Mouse (Mus musculus) heart, embryonic 14.5 days (tissue): ENCODE data around the gene Fzd2. TPM values are rescaled to one million over a fixed set of nuclear protein-coding genes. Genes with fewer than 3 reads are reported as not detected.

Experiments used
- ATAC-seq: fragments of 200-750 bp; cut with Nextera tagmentation; 2 replicates; pipeline ENCODE4 v1.8.0; 2017; ENCODE audit warnings: low read depth, moderate TSS enrichment; ENCODE audit not compliant: insufficient number of reproducible peaks, insufficient read depth, low FRiP score
- H3K27ac ChIP-seq, 2 experiments: fragments of 200-500 bp in 1 of 2; fragments of 300-500 bp in 1 of 2; sonication (generic) in 1 of 2; replicated peaks in 1 of 2; 2 replicates each; pipeline ENCODE4 v1.5.1; 2012 to 2014; ENCODE audit warnings: low read depth in 2 of 2, low read length in 2 of 2, control low read depth in 1 of 2, mild to moderate bottlenecking in 1 of 2, mixed read lengths in 1 of 2; ENCODE audit not compliant: control insufficient read depth in 1 of 2, insufficient read depth in 1 of 2
- H3K27me3 ChIP-seq: fragments of 300-500 bp; sonication (generic); 2 replicates; pipeline ENCODE4 v1.6.1; 2014; ENCODE audit warnings: mild to moderate bottlenecking, low read length, control low read depth; ENCODE audit not compliant: control insufficient read depth, insufficient read depth
- H3K36me3 ChIP-seq: fragments of 300-500 bp; sonication (generic); 2 replicates; pipeline ENCODE4 v1.6.1; 2014; ENCODE audit warnings: mild to moderate bottlenecking, control low read depth, low read length, mixed read lengths; ENCODE audit not compliant: control insufficient read depth, insufficient read depth
- H3K4me1 ChIP-seq, 2 experiments: fragments of 200-500 bp in 1 of 2; fragments of 300-500 bp in 1 of 2; sonication (generic) in 1 of 2; 2 replicates each; pipeline ENCODE4 v1.6.1; 2012 to 2014; ENCODE audit warnings: low read length in 2 of 2, control low read depth in 1 of 2, mixed read lengths in 1 of 2; ENCODE audit not compliant: control insufficient read depth in 2 of 2, insufficient read depth in 2 of 2
- H3K4me2 ChIP-seq: fragments of 300-500 bp; sonication (generic); 2 replicates; pipeline ENCODE4 v1.6.1; 2014; ENCODE audit warnings: mild to moderate bottlenecking, low read length
- H3K4me3 ChIP-seq, 2 experiments: fragments of 200-500 bp in 1 of 2; fragments of 300-500 bp in 1 of 2; sonication (generic) in 1 of 2; 2 replicates each; pipeline ENCODE4 v1.5.1; 2012 to 2014; ENCODE audit warnings: low read length in 2 of 2, mild to moderate bottlenecking in 2 of 2, control low read depth in 1 of 2, low read depth in 1 of 2, moderate library complexity in 1 of 2; ENCODE audit not compliant: control insufficient read depth in 1 of 2, insufficient read depth in 1 of 2
- H3K9ac ChIP-seq: fragments of 300-500 bp; sonication (generic); 2 replicates; pipeline ENCODE4 v1.6.1; 2014; ENCODE audit warnings: mild to moderate bottlenecking, low read length
- H3K9me3 ChIP-seq: fragments of 300-500 bp; sonication (generic); 2 replicates; pipeline ENCODE4 v1.6.1; 2016; ENCODE audit warnings: low read length, control low read depth; ENCODE audit not compliant: control insufficient read depth
- WGBS: fragments of 180-500 bp; shearing (Covaris S2); extraction: QIAGEN DNeasy Blood & Tissue Kit; methylation state at CpG from one replicate; pipeline ENCODE4 v1.1.7; 2014; 5-methylcytosine and 5-hydroxymethylcytosine counted together
- polyA plus RNA-seq: library from polyadenylated mRNA; unstranded; fragments of >200 nt; fragmentation: Nextera tagmentation; extraction: Ambion mirVana; gene quantifications from 2 replicates; pipeline ENCODE4 v1.2.1, GENCODE M21; 2014

The Fzd2 gene
- polyA plus RNA-seq, 1 experiment from 2014 or later = 24.0 TPM

DNA sequence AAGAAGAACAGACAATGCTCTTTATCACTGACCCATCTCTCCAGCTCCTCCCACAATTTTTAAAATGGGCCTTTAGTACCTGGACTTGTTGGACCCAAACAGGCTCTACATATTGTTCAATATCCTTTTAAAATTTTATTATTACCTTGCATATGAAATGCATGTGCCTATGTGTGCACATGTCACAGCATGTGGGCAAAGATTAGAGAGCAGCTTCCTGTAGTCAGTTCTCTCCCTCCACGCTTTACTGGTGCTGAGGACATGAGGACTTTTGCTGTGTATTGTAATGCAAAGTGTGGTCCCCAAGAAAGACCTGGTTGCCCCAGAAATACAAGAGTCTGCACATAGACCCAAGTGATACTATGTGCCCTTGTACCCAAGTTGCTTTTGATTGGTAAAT is 29.2 kb upstream of the Fzd2 start:
- 66% methylated on average over 1 of the region's 1 CpGs for WGBS
- Histone ChIP-seq H3K27me3 (no peaks in the 10 kb centered on the region), H3K9ac (no peak overlapping the region), H3K4me1 (peaks cover 10 to 19% of the 10 kb centered on the region in 2 experiments), H3K4me2 (no peak overlapping the region), H3K36me3 (no peaks in the 10 kb centered on the region), H3K4me3 (no peak overlapping the region), H3K9me3 (no peaks in the 10 kb centered on the region), H3K27ac (no peak overlapping the region)
- no peak for ATAC-seq

GRCm38 (mm10) chr11:102576050-102576754 is 28.0 kb upstream of the Fzd2 start:
- no peaks in the 10 kb centered on the region for H3K27me3 ChIP-seq
- no peak overlapping the region; a peak in 1 of 4 replicates for H3K27ac ChIP-seq
- ATAC-seq = no peak
- no peak overlapping the region for H3K4me3 ChIP-seq
- no peaks in the 10 kb centered on the region for H3K9me3 ChIP-seq
- H3K36me3 ChIP-seq = no peaks in the 10 kb centered on the region
- no peak overlapping the region for H3K9ac ChIP-seq
- WGBS = 27% methylated on average over 13 of the region's 13 CpGs
- H3K4me2 ChIP-seq = no peak overlapping the region
- peaks cover 16 to 25% of the 10 kb centered on the region in 2 experiments for H3K4me1 ChIP-seq

DNA sequence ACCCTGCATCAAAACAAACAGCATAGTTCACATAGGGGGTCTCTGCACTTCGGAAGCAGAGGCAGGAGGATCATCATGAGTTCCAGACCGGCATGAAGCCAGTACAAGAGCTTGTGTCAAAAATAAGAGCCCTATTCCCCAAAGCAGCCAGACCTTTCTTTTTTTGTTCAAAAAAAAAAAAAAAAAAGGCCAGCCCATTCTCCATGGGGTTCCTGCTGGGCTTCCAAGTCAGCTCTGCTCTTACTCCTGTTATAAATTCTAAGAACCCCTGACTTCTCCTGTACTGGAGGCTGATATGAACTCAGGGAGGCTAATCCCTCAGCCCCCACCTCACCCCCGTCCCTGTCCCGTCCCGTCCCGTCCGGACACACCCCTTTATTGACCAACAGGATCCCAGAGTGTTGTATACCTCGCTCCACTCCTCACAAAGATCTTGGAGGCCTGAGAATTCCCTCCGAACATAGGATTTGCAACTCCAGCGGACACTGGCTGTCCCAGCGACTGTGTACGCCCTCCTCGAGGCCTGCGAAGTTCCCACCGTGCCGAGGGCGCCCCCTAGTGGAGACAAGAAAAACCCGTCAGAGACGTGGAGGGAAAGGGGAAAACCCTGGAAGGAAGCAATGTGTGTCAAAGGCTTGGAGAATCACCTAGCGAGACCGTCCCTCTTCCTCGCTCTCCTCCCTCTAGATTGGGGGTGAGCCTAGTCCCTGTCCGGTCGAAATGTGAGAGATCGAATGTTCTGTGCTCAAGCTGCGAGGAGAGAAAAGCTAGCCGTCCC is 25.7 kb upstream of the Fzd2 start:
- no peak; the same call in 1 of the 2 replicates for ATAC-seq
- Histone ChIP-seq H3K4me1 (peaks cover 32 to 40% of the 10 kb centered on the region in 2 experiments), H3K27me3 (no peaks in the 10 kb centered on the region)

DNA sequence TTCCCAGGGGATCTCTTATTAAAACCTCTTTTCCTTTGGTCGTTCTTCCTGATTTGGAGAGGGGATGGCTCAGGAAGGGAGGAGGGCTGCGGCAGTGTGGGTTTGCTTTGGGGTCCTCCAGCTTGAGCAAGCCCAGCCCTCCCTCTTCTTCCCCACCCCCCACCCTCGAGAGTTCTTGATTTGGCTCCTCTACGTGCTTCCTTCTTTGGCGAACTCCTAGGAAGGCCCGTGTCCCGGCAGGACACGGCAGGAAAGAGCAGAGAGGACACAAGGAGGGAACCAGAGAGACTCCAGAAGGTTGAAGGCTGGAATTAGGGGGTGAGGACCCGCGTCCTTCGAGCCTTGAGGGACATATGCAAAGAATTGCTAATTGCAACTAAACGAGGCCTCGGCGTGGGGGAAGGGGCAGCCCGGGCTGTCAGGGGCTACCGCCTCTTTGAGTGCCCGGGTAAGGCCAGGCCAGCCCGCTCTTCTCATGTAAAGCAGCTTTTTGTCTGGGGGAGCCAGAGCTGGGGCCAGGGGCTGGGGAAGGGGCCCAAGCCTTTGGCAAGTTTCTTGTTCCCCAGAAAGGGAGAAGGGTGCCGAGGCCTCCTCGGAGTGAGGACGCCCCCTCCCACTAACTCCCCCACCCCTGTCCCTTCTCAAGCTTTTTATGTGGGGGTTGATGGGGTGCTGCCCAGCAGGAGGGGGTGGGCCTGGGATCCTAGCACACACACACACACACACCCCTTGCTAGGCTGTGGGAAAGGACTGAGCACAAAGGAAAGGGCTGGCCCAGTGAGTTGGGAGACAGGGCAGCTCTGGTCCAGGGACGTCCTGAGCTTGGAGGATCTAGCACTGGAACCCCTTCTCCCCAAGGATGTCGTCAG is 24.8 kb upstream of the Fzd2 start, which contains the start of gene Gm11627:
Gm11627 (minus strand) TSS at position 297 of the 869 bp plus-strand sequence.
- H3K4me1 ChIP-seq = peaks cover 32 to 40% of the 10 kb centered on the region in 2 experiments
- H3K9me3 ChIP-seq = no peaks in the 10 kb centered on the region
- peak within 1 kb of the TSS; percentile 79 to 86 for H3K27ac ChIP-seq
- peak within 1 kb of the TSS; percentile 69 for H3K4me2 ChIP-seq
- peak within 1 kb of the TSS; percentile 74 for H3K9ac ChIP-seq
- no peaks in the 10 kb centered on the region for H3K27me3 ChIP-seq
- peak within 1 kb of the TSS; percentile 39 to 47 for H3K4me3 ChIP-seq
- 20% methylated on average over 23 of the region's 23 CpGs for WGBS
- no peaks in the 10 kb centered on the region for H3K36me3 ChIP-seq
- peak; percentile 28; the same call in 1 of the 2 replicates for ATAC-seq

More for the DNA sequence above, 25.7 kb upstream of the Fzd2 start:
- Histone ChIP-seq H3K4me3 (peak overlapping the region; percentile 39 to 47), H3K9me3 (no peaks in the 10 kb centered on the region), H3K36me3 (no peaks in the 10 kb centered on the region), H3K9ac (peak overlapping the region; percentile 74), H3K4me2 (peak overlapping the region; percentile 69), H3K27ac (peak overlapping the region; percentile 79 to 86)
- WGBS = 8% methylated on average over 27 of the region's 27 CpGs

GRCm38 (mm10) chr11:102580034-102580330 is 24.2 kb upstream of the Fzd2 start:
- Histone ChIP-seq H3K4me3 (peak overlapping the region; percentile 11 to 39; a peak in 2 of 4 replicates), H3K36me3 (no peaks in the 10 kb centered on the region), H3K9ac (peak overlapping the region; percentile 74), H3K4me2 (peak overlapping the region; percentile 69), H3K4me1 (peaks cover 32 to 40% of the 10 kb centered on the region in 2 experiments), H3K27me3 (no peaks in the 10 kb centered on the region), H3K9me3 (no peaks in the 10 kb centered on the region), H3K27ac (peak overlapping the region; percentile 20 to 86)
- 45% methylated on average over 3 of the region's 3 CpGs for WGBS
- ATAC-seq = no peak

- ATAC-seq = no peak
- peaks cover 29 to 37% of the 10 kb centered on the region in 2 experiments for H3K4me1 ChIP-seq
- H3K36me3 ChIP-seq = no peaks in the 10 kb centered on the region
- 0 out of 2 replicates have a peak overlapping the region, but pooled peaks have one; percentile 2 for H3K4me2 ChIP-seq
- H3K9me3 ChIP-seq = no peaks in the 10 kb centered on the region
- H3K4me3 ChIP-seq = no peak overlapping the region
- peak overlapping the region; percentile 71 to 83 for H3K27ac ChIP-seq
- 16% methylated on average over 11 of the region's 11 CpGs for WGBS
- peak overlapping the region; percentile 1; the same call in 1 of the 2 replicates for H3K9ac ChIP-seq
- H3K27me3 ChIP-seq = no peaks in the 10 kb centered on the region
Observed at GRCm38 (mm10) chr11:102581281-102582015, 22.7 kb upstream of the Fzd2 start.
